Mouse (Mus musculus) liver, embryonic 14.5 days (tissue): ENCODE data around the gene Ppp4c.

ENCODE experiments used
- CTCF ChIP-seq: IDR thresholded peaks from 2 replicates; pipeline ENCODE4 v1.5.1; 2016; ENCODE audit warnings: antibody characterized with exemption, low read depth, control low read depth
- EP300 ChIP-seq: IDR thresholded peaks from 2 replicates; pipeline ENCODE4 v1.6.1; 2016; ENCODE audit warnings: antibody characterized with exemption, low read depth

DNA sequence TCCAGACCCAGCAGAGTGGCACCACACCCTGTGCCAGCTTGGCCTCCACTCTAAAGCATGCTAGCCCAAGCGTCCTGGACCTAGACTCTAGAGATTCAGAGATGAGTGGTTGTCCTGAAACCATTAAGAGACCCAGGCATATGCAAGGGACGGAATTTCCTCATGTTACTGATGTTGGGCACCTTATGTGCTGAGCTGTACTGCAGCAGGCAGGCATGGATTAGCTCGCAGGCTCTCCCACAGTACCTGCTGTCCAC, 16.4 kb downstream of the Ppp4c start:
- TF ChIP-seq EP300: no peak
- TF ChIP-seq CTCF: no peak
